Mouse (Mus musculus) urinary bladder, adult 2 months (tissue): Measurements from ENCODE around the gene Pdk4. TPM values are rescaled to one million over a fixed set of nuclear protein-coding genes. Genes with fewer than 3 reads are reported as not detected.

Experiments used
- DNase-seq: peaks from one replicate; pipeline ENCODE4 v3.0.0; 2022; ENCODE audit warnings: low spot score
- polyA plus RNA-seq: library from polyadenylated mRNA; depleted of rRNA; stranded (reverse); fragments of >200 nt; gene quantifications from 2 replicates; pipeline ENCODE4 v1.2.3, GENCODE M21; 2012; rRNA removed

The Pdk4 gene
- polyA plus RNA-seq, 1 experiment = 40.3 TPM

DNA sequence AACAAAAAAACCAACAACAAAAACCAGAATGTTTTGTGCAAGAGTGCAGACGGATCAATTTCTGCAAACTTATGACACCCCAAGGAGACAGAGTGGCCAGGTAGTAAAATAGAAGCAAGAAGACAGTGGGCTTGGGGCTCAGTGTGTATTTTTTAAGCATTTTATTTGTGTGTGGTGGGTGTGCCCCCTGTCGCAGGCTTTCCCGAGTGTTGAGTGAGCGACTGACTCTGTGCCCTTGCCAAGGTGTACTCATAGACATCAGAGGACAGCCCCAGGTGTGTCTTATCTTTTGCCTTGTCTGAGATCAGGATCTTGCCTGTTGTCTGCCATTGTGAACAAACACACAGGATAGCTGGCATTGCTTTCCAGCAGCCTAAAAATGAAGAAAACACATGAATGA, 49.1 kb downstream of the Pdk4 start:
- DNase-seq = no peak

GRCm38 (mm10) chr6:5444331-5444898, 51.7 kb downstream of the Pdk4 start:
- no peak for DNase-seq

GRCm38 (mm10) chr6:5443104-5443863, 52.8 kb downstream of the Pdk4 start:
- no peak for DNase-seq

- DNase-seq = no peak
These were observed 53.6 kb downstream of the Pdk4 start for GRCm38 (mm10) chr6:5442316-5443085.

- no peak for DNase-seq
These were observed 54.9 kb downstream of the Pdk4 start for GRCm38 (mm10) chr6:5441221-5441620.

GRCm38 (mm10) chr6:5437757-5438156, 58.4 kb downstream of the Pdk4 start:
- DNase-seq = no peak

- no peak for DNase-seq
These were observed 62.2 kb downstream of the Pdk4 start for GRCm38 (mm10) chr6:5433887-5434286.

Other genes with a start within 250 kb of the Pdk4 start
- 50.1 and 51.9 TPM in 2 replicates for gene Pon3, start 240.0 kb downstream of the Pdk4 start, polyA plus RNA-seq
- 99.8 TPM in 2 replicates for gene Pon2, start 197.9 kb downstream of the Pdk4 start, polyA plus RNA-seq
- 1.5 and 1.6 TPM in 2 replicates for gene Asb4, start 112.9 kb downstream of the Pdk4 start, polyA plus RNA-seq
- 0.25 and 0.34 TPM in 2 replicates for gene Dync1i1, start 229.3 kb upstream of the Pdk4 start, polyA plus RNA-seq